Mouse (Mus musculus): ENCODE results near the gene Med19.
"Not testable (repeated sequence)": the region's sequence is repeated elsewhere in the genome, so short reads cannot be mapped to it uniquely, and the experiment has no call there.

The Med19 gene

DNA sequence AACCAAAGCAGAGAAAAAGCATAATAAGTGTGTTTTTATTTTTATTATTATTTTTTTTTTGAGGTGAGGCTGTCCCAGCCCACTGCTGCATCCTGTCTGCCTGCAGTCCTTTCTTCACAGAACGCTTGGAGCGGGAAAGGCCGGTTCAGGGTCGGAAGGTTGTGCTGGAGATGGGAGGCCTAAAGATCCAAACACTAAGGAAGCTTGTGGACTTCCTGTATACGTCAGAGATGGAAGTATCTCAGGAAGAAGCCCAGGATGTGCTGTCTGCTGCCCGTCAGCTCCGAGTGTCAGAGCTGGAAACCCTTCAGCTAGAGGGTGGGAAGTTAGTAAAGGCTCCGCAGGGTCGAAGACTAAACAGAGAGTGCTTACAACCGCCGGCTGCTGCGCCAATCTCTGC lies 12.1 kb upstream of the Med19 start:
- DNase-seq (ENCODE audit: low read depth, low spot score), result no peak

GRCm38 (mm10) chr2:84669828-84670568 lies 8.2 kb upstream of the Med19 start:
- DNase-seq (ENCODE audit: low read depth, low spot score), result no peak

- DNase-seq (ENCODE audit: low read depth, low spot score), result peak; percentile 46
Observed at GRCm38 (mm10) chr2:84670569-84670933, 7.7 kb upstream of the Med19 start, which contains the start of gene Selenoh. Selenoh (minus strand) TSS chr2:84670770.

GRCm38 (mm10) chr2:84671535-84671934 lies 6.7 kb upstream of the Med19 start:
- not testable (repeated sequence) for DNase-seq (ENCODE audit: low read depth, low spot score)

- DNase-seq (ENCODE audit: low read depth, low spot score), result no peak
Observed at GRCm38 (mm10) chr2:84677270-84677967, 783 bp upstream of the Med19 start.

DNA sequence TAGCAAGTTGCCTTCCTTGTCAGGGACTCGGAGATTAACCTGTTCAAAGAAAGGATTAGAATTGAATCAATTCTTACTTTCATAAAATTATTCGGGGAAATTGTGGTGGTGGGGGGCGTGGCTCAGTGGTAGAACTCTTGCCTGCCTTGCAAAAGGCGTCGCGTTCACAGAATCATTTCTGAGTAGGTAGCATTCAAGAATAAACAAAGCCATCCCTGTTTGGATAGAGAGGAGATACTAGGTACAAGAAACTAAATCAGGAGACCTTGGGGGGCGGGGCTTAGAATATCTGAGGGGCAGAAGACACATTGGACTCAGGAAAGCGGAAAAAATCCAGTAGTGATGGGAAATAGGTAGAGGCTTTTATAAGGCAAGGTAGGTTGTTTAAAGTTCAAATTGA lies 814 bp downstream of the Med19 start, which contains the start of gene Tmx2:
Gene Tmx2 (minus strand): TSS at position 125 of the 400 bp plus-strand sequence.
- DNase-seq (ENCODE audit: low read depth, low spot score), result no peak

DNA sequence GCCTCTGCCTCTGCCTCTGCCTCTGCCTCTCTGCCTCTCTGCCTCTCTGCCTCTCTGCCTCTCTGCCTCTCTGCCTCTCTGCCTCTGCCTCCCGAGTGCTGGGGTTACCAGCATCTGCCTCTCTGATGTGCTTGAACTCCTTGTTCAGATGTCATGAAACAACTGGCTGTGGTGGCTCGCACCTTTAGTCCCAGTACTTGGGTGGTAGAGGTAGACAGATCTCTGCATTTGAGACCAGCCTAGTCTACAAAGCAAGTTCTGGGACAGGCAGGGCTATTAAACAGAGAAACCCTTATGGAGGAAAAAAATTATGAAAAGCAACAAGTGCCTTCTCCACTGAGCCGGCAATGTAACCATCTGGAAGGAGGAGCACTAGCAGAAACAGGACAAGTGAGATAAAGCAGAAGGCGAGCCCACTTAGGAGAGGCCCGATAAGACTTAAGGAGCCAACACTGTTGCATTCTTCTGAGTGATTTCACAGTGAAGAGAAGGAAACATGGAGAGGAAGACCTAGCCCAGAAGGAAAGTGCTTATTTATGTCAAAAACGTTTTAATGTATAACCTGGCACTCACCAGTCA lies 4.5 kb downstream of the Med19 start:
- DNase-seq (ENCODE audit: low read depth, low spot score), result no peak

GRCm38 (mm10) chr2:84688080-84688844 lies 10.1 kb downstream of the Med19 start:
- DNase-seq (ENCODE audit: low read depth, low spot score), result no peak

DNA sequence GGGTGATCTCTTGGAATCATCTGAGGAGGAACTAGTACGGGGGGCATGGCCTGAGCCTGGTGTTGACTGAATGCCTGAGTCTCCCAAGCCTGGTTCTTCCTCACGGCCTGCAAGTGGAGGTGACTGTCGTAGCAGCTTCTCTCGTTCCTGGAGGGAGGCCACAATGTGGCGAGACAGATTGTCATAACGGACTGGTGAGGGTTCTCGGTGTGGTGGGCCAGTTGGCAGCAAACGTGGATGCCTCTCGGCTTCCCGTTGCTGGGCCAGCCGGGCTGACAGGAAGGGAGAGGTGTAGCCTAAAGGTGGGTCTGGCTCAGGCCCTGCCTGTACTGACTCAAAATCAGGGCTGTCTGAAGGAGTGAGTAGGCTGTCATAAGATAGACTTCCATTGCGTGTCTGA lies 11.8 kb downstream of the Med19 start:
- DNase-seq (ENCODE audit: low read depth, low spot score), result no peak

GRCm38 (mm10) chr2:84695007-84695695 lies 16.9 kb downstream of the Med19 start:
- no peak for DNase-seq (ENCODE audit: low read depth, low spot score)

GRCm38 (mm10) chr2:84703497-84703896 lies 25.3 kb downstream of the Med19 start:
- no peak for DNase-seq (ENCODE audit: low read depth, low spot score)

GRCm38 (mm10) chr2:84704329-84704728 lies 26.1 kb downstream of the Med19 start:
- no peak for DNase-seq (ENCODE audit: low read depth, low spot score)

DNA sequence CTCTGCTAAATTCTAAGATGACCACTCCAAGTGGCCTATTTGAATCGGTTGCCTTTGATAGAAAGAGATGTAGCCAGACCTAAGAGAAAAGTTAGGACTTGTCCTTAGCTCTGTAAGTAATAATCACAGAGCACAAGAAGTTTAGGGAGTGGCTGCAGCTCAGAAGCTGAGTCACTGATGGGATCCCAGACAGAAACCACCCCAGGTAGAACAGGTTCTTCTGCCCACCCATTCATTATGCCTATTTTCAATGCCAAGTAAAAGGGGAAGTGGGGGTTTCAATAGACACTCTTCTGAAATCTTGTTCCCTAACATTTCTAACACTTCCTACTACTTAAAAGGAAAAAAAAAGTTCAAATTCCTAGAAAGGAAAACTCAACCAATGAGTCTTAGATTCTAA lies 27.1 kb downstream of the Med19 start:
- DNase-seq (ENCODE audit: low read depth, low spot score), result no peak

GRCm38 (mm10) chr2:84707523-84707922 lies 29.3 kb downstream of the Med19 start:
- DNase-seq (ENCODE audit: low read depth, low spot score), result no peak

DNA sequence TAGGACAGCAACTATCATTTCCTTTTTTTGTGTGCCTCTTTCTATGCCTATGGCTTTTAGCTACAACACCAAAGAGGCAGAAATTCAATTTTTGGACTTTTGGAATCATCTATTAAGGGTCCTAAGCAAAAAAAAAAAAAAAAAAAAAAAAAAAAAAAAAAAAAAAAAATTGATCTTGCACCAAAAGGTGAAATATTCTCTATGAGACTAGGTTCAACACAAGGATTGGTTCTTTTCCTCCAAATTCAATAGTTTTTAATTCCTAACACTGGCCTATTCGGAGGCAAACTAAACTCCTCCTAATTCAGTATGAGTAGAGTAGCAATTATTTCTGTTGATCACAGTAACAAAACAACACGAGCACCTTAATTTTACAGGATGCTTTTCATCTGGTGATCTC lies 33.7 kb downstream of the Med19 start:
- no peak for DNase-seq (ENCODE audit: low read depth, low spot score)

DNA sequence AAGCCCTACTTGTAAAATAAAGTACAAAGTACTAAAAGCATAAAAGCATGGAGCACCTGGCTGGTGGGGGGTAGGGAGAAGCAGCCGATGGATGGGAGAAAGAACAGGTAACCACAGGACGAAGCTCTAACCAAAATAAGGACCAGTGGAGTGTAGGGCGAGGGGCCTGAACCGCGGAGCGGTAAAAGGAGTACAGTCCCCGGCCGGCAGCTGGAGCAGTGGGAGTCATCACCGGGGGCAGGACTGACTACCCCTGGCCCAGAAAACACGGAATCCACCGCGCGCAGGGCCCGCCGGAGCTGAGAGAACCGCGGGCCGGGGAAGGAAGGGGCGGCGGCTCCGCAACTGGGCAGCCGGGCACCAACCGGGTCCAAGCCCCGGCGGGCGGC lies 36.2 kb downstream of the Med19 start:
- DNase-seq (ENCODE audit: low read depth, low spot score), result no peak

DNA sequence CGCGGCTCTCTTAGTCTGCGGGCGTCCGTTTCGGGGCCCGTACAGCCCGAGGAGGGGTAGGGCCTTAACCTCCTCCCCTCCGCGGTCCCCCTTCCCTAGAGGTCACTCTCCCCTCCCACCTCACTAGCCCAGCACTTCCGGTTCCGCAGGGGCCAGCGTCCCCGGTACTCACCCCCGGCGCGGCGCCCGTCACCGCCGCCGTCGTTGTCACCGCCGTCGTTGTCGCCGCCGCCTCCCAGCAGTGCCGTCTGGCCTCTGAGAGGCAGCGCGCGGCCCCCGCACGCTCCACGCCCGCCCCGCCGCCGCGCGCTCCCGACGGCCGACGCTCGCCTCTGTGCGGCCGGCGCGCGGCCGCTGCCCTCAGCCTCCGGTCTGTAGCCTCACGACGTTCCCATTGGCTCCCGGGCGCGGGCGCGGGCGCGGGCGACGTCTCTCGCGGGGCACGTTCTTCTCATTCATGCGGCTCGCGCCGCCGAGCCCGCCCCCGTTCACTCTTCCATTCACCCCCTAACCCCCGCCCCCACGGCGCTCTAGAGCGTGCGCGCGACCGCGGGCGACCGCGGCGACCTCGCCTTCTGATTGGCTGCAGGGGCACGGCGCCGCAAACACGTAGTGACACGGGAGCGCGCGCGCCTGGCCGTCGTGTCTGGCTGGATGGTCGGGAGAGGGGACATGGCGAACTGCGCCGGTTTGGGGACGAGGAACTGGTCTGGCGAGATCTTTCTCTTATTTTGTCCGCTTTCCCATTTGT lies 36.8 kb downstream of the Med19 start, which contains the start of gene Zdhhc5:
Gene Zdhhc5 (minus strand): TSS at position 370 of the 751 bp plus-strand sequence.
- DNase-seq (ENCODE audit: low read depth, low spot score), result peak; percentile 98

GRCm38 (mm10) chr2:84715562-84716361 lies 37.6 kb downstream of the Med19 start:
- DNase-seq (ENCODE audit: low read depth, low spot score), result peak; percentile 98

DNA sequence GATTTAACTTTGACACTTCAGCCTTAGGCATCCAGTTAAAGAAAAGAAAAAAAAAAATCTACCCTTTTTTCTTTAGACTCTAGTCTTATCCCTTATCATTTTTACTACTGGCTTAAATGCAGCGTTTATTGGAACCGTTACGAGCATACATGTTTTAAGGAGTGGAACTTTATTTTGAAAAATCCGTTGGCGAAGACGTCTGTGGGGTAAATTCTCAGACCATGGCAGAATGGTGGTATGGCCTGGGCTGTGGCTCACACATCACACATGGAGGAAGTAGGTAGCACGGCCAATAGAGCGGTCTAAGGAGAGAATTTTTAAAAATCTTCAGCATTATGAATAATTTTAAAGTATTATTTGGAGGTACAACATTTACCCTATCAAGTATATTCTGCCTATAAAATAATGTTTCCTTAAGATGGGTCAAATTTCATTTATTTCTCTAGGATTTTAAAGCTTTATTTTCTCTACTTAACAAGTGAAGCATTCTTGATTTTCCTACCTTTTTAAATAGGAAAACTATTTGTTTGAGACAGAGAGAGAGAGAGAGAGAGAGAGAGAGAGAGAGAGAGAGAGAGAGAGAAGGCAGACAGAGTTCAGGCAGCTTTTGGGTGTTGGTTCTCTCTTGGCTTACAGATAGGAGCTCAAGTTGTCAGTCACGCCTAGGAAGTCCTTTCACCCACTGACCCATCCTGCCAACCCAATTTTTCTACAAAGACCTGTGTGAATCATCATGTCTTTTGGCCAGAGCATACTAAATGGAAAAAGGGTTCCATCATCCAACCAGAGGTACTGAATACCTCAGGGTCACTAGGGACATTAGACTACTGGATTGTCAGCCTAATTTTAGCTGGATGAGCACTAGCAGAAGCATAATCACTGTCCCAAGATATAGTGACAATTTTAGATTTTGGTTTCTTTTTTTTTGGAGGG lies 38.5 kb downstream of the Med19 start:
- no peak for DNase-seq (ENCODE audit: low read depth, low spot score)
